Mouse (Mus musculus) thymus, postnatal 4 days (tissue): ENCODE results near the gene B9d2.
"Not testable (repeated sequence)": the region's sequence is repeated elsewhere in the genome, so short reads cannot be mapped to it uniquely, and the experiment has no call there.

Source experiments
- DNase-seq: peaks from one replicate; pipeline ENCODE4 v3.0.0; 2021

Gene B9d2

GRCm38 (mm10) chr7:25704716-25705364 lies 24.3 kb downstream of the B9d2 start:
- no peak for DNase-seq

- no peak for DNase-seq
Observed at GRCm38 (mm10) chr7:25705801-25706251, 25.2 kb downstream of the B9d2 start.

GRCm38 (mm10) chr7:25706578-25707170 lies 26.1 kb downstream of the B9d2 start:
- no peak for DNase-seq

DNA sequence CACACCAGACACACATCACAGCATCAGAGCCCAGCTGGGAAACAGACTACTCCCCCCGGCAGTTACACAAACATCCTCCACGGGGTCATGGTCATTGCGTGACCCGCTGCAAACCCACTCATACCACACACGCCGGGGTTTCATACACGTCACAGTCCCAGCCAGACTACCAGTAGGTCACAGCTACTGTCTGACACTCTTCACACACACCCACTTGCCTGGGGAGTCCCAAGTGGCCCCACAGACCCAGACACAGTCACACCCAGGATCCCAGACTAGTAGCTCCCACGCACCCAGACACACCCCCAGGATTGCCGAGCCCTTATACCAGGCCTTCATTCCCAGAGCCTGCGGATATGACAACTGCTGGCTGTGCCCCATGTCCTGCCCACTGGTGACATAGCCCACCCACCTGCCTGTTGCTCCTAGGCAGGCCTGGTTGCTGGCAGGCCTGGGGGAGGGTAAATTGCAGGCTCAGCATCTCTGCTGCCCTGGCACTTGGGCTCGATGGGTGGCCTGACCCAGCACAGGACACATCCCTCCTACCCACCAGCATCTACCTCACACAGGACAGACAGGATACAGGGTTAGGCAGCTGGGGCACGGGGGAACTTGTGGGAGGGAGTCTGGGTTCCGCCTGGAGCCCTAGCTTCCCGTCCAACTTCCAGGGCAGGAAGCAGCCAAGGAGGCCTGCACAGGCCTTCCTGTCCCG lies 27.2 kb downstream of the B9d2 start:
- peak; percentile 21 for DNase-seq

DNA sequence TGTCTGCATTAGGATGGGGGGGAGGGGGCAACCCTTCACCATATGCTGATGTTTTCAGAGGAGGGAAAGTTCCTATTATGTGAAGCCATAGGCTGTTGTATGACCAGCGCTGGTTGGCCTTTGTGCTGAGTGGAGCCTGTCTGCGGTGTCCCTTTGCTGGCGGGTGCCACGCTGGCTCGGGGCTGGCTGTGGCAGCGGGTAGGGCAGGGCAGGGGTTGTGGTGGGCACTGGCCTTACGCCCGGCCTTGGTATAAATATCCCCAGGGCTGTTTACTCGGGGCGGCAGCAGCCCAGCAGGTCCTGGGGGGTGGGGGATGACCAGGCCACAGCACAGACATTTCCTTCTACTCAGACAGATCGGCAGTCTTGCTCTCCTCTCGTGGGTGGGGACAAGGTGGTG lies 29.4 kb downstream of the B9d2 start:
- DNase-seq, result no peak

GRCm38 (mm10) chr7:25710519-25711130 lies 30.0 kb downstream of the B9d2 start:
- DNase-seq, result peak; percentile 35

- DNase-seq, result no peak
Observed at GRCm38 (mm10) chr7:25711165-25711564, 30.6 kb downstream of the B9d2 start.

- DNase-seq, result no peak
Observed at GRCm38 (mm10) chr7:25711731-25712197, 31.2 kb downstream of the B9d2 start.

GRCm38 (mm10) chr7:25712801-25713200 lies 32.2 kb downstream of the B9d2 start:
- DNase-seq, result no peak

DNA sequence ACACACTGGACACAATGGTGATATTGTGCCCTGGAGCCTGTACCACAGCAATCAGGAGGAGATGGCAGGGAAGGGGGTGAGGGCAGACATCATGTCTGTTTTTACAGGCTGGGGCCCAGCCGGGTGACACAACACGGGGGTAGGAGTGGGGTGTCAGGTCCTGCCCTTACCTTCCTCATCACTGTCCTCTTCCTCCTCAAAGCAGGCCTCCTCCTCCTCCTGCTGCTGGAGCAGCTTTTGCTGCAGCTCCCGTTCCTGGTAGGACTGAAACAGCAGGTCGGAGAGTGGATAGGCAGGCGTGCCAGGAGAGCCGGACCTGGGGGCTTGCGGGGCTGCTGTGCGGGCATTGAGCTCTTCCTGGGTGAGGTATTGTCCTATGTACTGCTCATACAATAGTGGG lies 34.0 kb downstream of the B9d2 start:
- no peak for DNase-seq

GRCm38 (mm10) chr7:25715731-25716271 lies 35.2 kb downstream of the B9d2 start:
- DNase-seq, result no peak

GRCm38 (mm10) chr7:25717478-25717877 lies 36.9 kb downstream of the B9d2 start:
- DNase-seq, result no peak

- DNase-seq, result peak; percentile 90
Observed at GRCm38 (mm10) chr7:25718788-25719417, 38.3 kb downstream of the B9d2 start, which contains the start of gene Ccdc97. Ccdc97 (minus strand) TSS chr7:25719088.

DNA sequence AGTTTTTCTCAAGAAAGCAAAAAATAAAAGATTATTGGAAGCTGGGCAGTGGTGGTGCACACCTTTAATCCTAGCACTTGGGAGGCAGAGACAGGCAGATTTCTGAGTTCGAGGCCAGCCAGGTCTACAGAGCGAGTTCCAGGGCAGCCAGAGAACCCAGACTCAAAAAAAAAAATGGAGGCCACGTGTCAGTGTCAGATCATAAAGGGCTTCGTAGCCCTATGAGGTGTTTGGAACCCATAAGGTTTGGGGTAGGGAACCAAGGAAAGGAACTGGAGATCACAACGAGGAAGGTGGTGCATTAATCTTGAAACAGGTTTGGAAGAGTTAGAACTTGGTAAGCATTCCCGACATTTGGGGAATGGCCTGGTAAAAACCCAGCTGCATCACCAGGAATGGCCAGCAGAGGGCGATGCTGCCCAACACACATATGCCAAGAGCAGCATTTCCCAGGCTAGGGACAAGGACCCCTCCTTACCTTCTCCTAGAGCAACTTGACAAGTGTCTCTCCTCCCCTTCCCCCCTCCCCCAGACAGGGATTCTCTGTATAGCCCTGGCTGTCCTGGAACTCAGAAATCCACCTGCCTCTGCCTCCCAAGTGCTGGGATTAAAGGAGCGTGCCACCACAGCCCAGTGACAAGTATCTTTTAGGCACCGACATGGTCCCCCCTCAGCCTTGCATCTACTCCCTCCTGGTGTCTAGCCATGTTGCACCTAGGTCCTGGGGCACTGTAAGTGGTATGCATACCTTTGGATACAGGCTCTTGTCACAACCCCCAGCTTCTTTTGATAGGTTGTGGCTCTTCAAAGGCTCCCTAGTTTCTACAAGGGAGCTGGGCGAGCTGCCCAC lies 39.4 kb downstream of the B9d2 start:
- peak; percentile 80 for DNase-seq

GRCm38 (mm10) chr7:25720760-25721159 lies 40.2 kb downstream of the B9d2 start:
- DNase-seq, result no peak

DNA sequence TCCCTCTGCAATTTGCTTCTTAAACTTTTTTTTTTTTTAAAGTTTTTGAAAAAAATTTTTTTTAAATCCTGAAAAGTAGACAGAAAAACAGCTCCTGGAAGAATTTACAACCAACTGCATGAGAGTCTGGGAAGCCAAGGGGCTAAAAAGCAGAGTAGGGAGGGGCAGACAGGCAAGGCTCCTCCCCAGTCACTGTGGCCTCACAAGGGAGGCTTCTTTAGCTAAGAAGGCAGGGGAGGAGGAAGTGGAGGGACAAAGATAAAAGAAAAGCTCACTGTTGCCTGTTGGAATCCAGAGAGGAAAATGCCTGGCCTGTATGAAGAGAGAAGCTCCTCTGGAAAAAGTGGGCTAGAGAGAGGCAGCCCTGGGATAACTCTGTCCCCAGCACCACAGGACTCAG lies 41.2 kb downstream of the B9d2 start:
- DNase-seq, result not testable (repeated sequence)

- no peak for DNase-seq
Observed at GRCm38 (mm10) chr7:25725886-25726285, 45.3 kb downstream of the B9d2 start.

DNA sequence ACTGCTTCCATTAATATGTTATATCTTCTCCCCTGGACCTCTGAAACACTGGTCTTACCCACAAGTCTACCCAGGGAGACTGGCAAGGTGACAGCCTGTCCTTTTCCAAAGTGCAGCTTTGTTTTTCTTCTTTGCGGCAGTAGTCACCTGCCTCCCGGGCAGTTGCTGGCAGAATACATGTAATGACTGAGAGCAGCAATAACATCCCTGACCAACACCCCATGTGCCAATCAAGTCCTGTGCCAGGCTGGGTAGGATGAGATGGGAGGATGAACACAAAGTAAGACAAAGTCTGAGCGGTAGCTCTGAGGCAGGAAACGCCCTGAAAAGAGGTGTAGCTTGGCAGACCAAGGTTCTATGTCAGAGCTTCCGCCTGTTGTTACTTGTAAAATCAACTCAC lies 47.2 kb downstream of the B9d2 start:
- no peak for DNase-seq

DNA sequence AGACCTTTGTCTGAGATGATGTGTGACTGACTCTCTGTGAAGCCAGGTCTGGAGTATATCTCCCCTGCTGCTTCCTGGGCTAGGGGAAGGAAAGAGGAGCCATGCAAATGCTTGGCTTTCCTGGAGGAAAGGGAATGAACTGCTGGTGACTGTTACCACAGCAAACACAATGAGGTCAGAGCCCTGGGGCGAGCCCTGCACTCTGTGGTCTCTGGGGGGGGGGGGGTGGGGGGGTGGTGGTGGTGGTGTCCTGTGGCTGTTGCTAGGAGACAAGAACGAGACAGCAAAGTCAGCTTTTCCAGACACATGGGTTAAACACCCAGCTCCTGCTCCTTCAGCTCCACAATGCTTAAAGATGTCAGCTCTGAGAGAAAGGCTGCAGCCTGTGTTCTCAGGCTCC lies 48.8 kb downstream of the B9d2 start:
- no peak for DNase-seq

DNA sequence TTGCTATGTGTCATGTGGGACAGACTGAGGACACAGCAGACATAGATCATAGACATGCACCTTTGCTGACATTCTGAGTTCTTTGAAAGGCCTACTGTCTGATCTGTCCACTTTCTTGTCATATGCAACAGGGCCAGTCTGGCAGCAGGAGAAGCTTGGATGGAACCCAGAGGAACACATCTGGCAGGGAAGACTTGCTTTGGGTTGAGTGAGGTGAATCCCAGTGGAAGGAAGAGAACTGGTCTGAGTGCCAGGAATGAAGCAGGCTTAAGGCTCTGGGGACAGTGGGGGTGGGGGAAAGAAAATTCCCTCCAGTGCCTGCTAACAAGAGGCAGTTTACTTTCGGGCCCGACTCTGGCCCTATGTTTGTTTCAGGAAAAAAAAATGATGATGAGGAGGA lies 49.3 kb downstream of the B9d2 start:
- no peak for DNase-seq

DNA sequence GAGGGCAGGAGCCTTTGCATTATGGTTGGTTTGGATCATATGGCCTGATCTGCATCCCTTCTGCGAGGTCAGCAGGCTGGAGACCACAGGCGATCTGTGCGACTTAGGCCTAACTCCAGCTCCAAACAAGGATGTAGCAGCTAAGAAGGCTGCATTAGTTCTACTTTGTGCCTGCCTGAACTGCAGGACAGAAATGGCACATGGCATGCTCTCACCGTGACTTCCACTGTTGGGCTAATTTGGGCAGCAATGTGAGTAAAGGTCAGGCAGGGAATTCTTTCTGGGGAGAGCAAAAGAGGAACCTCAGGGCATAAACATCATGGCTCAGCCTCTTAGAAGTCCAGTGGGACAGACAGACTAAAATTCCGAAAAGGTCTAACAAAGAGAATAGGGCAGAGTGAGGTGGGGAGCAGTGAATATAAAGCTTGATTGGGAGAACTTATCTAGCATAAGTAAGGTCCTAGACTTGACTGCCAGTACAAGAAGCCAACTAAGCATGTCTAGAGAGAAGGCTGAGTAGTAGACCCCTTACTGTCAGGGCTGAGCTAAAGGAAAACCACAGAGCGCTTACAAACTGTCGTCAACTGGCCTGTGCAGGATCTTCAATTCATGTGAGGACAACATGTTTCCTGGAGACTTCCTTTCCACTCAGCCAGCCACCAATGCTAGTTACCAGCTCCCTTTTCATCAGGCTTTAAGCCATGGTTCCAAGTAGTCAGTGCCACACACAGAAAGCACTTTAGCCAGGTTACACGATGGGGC lies 50.9 kb downstream of the B9d2 start:
- DNase-seq, result no peak
